Mouse (Mus musculus) stomach, embryonic 14.5 days (tissue): ENCODE results near the gene Zp1. TPM values are rescaled to one million over a fixed set of nuclear protein-coding genes. Genes with fewer than 3 reads are reported as not detected.

Experiments
- ATAC-seq: fragments of 200-750 bp; cut with Nextera tagmentation; 2 replicates; pipeline ENCODE4 v1.8.0; 2017; ENCODE audit warnings: low read depth, moderate TSS enrichment; ENCODE audit not compliant: insufficient number of reproducible peaks, insufficient read depth, low FRiP score
- H3K27ac ChIP-seq: fragments of 300-500 bp; sonication (generic); 2 replicates; pipeline ENCODE4 v1.5.1; 2014; ENCODE audit warnings: mild to moderate bottlenecking, low read length, moderate library complexity, mixed read lengths
- H3K27me3 ChIP-seq: fragments of 300-500 bp; sonication (generic); 2 replicates; pipeline ENCODE4 v1.6.1; 2014; ENCODE audit warnings: low read length, control low read depth, mixed read lengths; ENCODE audit not compliant: control insufficient read depth, insufficient read depth
- H3K36me3 ChIP-seq: fragments of 300-500 bp; sonication (generic); 2 replicates; pipeline ENCODE4 v1.6.1; 2014; ENCODE audit warnings: mild to moderate bottlenecking, control low read depth, low read length, moderate library complexity, mixed read lengths; ENCODE audit not compliant: control insufficient read depth, insufficient read depth
- H3K4me1 ChIP-seq: fragments of 300-500 bp; sonication (generic); 2 replicates; pipeline ENCODE4 v1.6.1; 2014; ENCODE audit warnings: low read length, control low read depth, mixed read lengths; ENCODE audit not compliant: control insufficient read depth, insufficient read depth
- H3K4me2 ChIP-seq: fragments of 300-500 bp; sonication (generic); replicated peaks from 2 replicates; pipeline ENCODE4 v1.6.1; 2014; ENCODE audit warnings: low read depth, low read length, control low read depth
- H3K4me3 ChIP-seq: fragments of 300-500 bp; sonication (generic); 2 replicates; pipeline ENCODE4 v1.5.1; 2014; ENCODE audit warnings: low read depth, low read length, control low read depth
- H3K9ac ChIP-seq: fragments of 300-500 bp; sonication (generic); replicated peaks from 2 replicates; pipeline ENCODE4 v1.6.1; 2014; ENCODE audit warnings: low read depth, mild to moderate bottlenecking, control low read depth, low read length, moderate library complexity, mixed read lengths
- H3K9me3 ChIP-seq: fragments of 300-500 bp; sonication (generic); 2 replicates; pipeline ENCODE4 v1.6.1; 2016; ENCODE audit warnings: low read depth, low read length, control low read depth; ENCODE audit not compliant: control insufficient read depth
- WGBS: fragments of 180-500 bp; shearing (Covaris S2); extraction: QIAGEN DNeasy Blood & Tissue Kit; methylation state at CpG from one replicate; pipeline ENCODE4 v1.1.7; 2014; 5-methylcytosine and 5-hydroxymethylcytosine counted together
- polyA plus RNA-seq: library from polyadenylated mRNA; unstranded; fragments of >200 nt; fragmentation: Nextera tagmentation; extraction: Ambion mirVana; gene quantifications from 2 replicates; pipeline ENCODE4 v1.2.1, GENCODE M21; 2014

The Zp1 gene
- polyA plus RNA-seq, 1 experiment from 2014 or later, result not detected

- WGBS, result 2% methylated on average over 14 of the region's 14 CpGs
- no peaks in the 10 kb centered on the region for H3K27me3 ChIP-seq
- 0 out of 2 replicates have a peak, but pooled peaks have one; percentile 5 for ATAC-seq
Observed at GRCm38 (mm10) chr19:10880975-10881425, 39.4 kb downstream of the Zp1 start.

GRCm38 (mm10) chr19:10880085-10880974, 40.1 kb downstream of the Zp1 start:
- 33% methylated on average over 7 of the region's 7 CpGs for WGBS
- H3K27me3 ChIP-seq, result no peaks in the 10 kb centered on the region
- no peaks in the 10 kb centered on the region for H3K36me3 ChIP-seq
- peak overlapping the region; percentile 93 for H3K27ac ChIP-seq
- ATAC-seq, result peak; percentile 46; the same call in 1 of the 2 replicates
- peak overlapping the region; percentile 63; the same call in 1 of the 2 replicates for H3K9ac ChIP-seq
- peak overlapping the region; percentile 88 for H3K4me2 ChIP-seq
- peaks cover 8% of the 10 kb centered on the region; the same call in 1 of the 2 replicates for H3K9me3 ChIP-seq
- H3K4me3 ChIP-seq, result peak overlapping the region; percentile 60
- H3K4me1 ChIP-seq, result peaks cover 15% of the 10 kb centered on the region

More at GRCm38 (mm10) chr19:10880975-10881425, 39.4 kb downstream of the Zp1 start:
- Histone ChIP-seq H3K36me3 (no peaks in the 10 kb centered on the region), H3K27ac (peak overlapping the region; percentile 93), H3K4me3 (peak overlapping the region; percentile 60), H3K9ac (peak overlapping the region; percentile 63), H3K4me2 (peak overlapping the region; percentile 88), H3K9me3 (peaks cover 12% of the 10 kb centered on the region; the same call in 1 of the 2 replicates), H3K4me1 (peaks cover 15% of the 10 kb centered on the region)

DNA sequence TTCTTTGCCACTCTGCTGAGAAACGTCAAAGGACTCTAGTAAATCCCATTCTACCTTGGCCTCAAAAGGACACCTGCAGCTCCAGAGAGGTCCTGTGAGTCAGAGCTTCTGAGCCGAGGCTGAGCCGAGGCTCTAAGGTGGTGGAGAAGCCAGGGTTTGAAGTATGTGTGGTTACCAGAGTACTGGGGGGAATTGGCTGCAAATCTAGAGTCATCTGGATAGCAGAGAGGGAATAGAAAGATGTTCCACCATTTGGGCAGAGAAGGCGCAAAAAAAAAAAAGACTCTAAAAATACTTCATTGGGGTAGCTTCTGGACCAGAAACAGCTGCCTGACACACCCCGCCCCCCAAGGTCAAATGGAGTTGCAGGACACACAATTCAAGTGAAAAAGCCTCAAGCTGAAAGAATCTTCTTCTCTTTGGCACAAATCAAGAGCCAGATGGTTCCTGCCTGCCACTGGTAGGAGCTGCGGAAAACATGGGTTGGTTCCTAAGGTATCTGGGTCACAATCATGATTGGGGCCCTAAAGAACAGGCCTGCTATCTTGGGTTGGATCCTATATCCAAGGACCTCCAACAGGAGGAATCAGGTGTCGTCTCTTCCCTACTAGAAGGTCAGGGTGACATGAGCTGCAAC, 42.1 kb downstream of the Zp1 start:
- no peaks in the 10 kb centered on the region for H3K27me3 ChIP-seq
- no peak overlapping the region for H3K27ac ChIP-seq
- no peak overlapping the region for H3K9ac ChIP-seq
- H3K36me3 ChIP-seq, result peaks cover 8% of the 10 kb centered on the region
- H3K4me2 ChIP-seq, result no peak overlapping the region
- H3K4me3 ChIP-seq, result no peak overlapping the region
- WGBS, result 92% methylated on average over 7 of the region's 7 CpGs
- ATAC-seq, result no peak
- no peaks in the 10 kb centered on the region for H3K9me3 ChIP-seq
- peaks cover 15% of the 10 kb centered on the region for H3K4me1 ChIP-seq

DNA sequence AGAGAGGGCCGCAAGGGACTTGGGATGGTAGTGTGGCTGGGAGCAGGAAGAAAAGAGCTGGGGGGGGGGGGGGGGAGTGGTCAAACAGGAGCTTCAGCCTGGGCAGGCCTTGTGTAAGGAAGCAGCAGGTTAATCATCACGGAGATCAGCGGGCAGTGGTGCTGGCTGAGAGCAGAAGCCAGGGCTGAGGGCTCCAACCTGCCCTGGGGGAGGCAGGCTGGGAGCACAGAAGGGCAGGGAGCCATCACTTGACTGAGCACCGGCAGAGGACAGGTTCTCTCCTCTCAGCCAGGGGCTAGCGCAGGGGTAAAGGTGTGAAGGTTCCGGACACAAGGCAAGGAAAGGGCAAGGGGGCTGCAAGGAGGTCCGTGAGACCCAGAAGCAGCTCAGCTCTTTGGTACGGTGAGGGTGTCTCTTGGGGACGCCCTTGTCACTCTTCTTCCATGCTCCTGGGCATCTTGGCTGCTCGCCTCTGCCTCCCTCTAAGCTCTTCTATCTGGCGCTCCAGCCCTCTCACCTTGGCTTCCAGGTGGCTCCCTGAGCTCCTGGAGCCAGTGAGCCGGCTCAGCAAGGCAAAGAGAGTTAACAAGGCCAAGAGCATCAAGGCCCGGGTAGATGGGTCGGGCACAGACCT, 49.0 kb downstream of the Zp1 start:
- peaks cover 38% of the 10 kb centered on the region for H3K36me3 ChIP-seq
- peak overlapping the region; percentile 61; the same call in 1 of the 2 replicates for H3K27ac ChIP-seq
- no peak overlapping the region for H3K4me3 ChIP-seq
- no peak overlapping the region for H3K4me2 ChIP-seq
- H3K9me3 ChIP-seq, result no peaks in the 10 kb centered on the region
- H3K27me3 ChIP-seq, result no peaks in the 10 kb centered on the region
- H3K4me1 ChIP-seq, result peaks cover 11% of the 10 kb centered on the region; the same call in 1 of the 2 replicates
- no peak overlapping the region; the same call in 1 of the 2 replicates for H3K9ac ChIP-seq
- no peak for ATAC-seq
- WGBS, result 74% methylated on average over 14 of the region's 14 CpGs

DNA sequence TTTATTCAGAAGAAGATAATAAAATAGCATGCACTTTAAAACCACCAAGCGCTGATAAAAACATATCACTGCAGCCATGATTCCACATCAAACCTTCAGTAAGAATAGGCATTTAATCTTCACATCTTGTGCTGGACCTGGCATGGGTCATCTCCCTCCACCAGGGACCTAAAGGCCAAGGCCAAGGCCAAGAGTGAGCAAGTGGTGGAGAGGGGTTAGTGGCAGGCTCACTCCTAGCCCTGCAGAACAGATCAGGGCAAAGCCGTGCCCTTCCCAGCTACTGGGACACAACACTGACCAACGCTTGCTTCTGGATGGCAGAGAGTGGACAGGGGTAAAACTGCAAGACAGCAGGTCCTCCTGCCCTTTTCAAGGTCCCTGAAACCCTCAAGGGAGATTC, 49.8 kb downstream of the Zp1 start:
- WGBS, result 90% methylated on average over 3 of the region's 3 CpGs
- peaks cover 43% of the 10 kb centered on the region for H3K36me3 ChIP-seq
- no peaks in the 10 kb centered on the region for H3K27me3 ChIP-seq
- H3K27ac ChIP-seq, result peak overlapping the region; percentile 61; the same call in 1 of the 2 replicates
- no peak overlapping the region for H3K4me3 ChIP-seq
- no peak overlapping the region for H3K9ac ChIP-seq
- no peak for ATAC-seq
- no peaks in the 10 kb centered on the region for H3K9me3 ChIP-seq
- no peak overlapping the region for H3K4me2 ChIP-seq
- peaks cover 11% of the 10 kb centered on the region; the same call in 1 of the 2 replicates for H3K4me1 ChIP-seq

- Histone ChIP-seq H3K27me3 (no peaks in the 10 kb centered on the region), H3K9ac (peak within 1 kb of the TSS; percentile 92), H3K36me3 (peaks cover 49% of the 10 kb centered on the region), H3K4me2 (peak within 1 kb of the TSS; percentile 89), H3K4me3 (peak within 1 kb of the TSS; percentile 82), H3K9me3 (no peaks in the 10 kb centered on the region), H3K4me1 (peaks cover 11% of the 10 kb centered on the region; the same call in 1 of the 2 replicates), H3K27ac (peak within 1 kb of the TSS; percentile 78; the same call in 1 of the 2 replicates)
- ATAC-seq, result peak; percentile 43; the same call in 1 of the 2 replicates
- WGBS, result 2% methylated on average over 8 of the region's 8 CpGs
Observed at GRCm38 (mm10) chr19:10869886-10870527, 50.4 kb downstream of the Zp1 start, which contains the start of gene Tmem132a. Gene Tmem132a, minus strand, starts transcription at chr19:10869940.

DNA sequence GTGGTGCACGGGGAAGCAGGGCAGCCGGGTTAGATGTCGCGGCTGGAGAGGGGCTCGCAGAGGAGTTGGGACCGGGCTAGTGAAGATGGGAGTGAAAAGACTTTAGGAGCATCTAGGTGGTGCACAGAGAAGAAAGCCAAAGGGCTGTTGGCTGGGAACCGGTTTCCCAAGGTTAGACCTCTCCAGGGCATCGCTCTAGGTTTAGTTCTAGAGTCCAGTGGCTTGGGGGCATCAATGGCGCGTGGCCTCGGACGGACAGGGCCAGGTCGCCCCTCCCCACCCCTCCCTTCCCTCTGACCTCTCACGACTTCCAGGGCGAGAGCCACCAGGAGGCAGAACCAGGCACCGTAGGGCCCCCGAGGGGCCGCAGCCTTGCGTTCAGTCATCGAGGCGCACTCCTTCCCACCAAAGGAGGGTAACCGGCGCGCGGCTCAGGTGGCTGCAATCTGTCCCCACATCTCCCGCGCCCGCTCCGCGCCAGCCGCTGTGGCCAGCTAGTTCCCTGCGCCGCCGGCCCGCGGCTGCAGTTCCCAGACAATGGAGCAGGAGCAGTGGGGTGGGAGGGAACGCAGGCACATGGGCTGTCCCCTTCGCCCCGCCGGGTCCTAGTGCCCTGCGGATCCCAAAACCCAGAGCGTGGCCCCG, 51.1 kb downstream of the Zp1 start:
- H3K9me3 ChIP-seq, result no peaks in the 10 kb centered on the region
- peak overlapping the region; percentile 89 for H3K4me2 ChIP-seq
- H3K36me3 ChIP-seq, result peaks cover 56% of the 10 kb centered on the region
- ATAC-seq, result peak; percentile 87
- H3K27me3 ChIP-seq, result no peaks in the 10 kb centered on the region
- peak overlapping the region; percentile 78; the same call in 1 of the 2 replicates for H3K27ac ChIP-seq
- under 1% methylated on average over 43 of the region's 43 CpGs for WGBS
- peak overlapping the region; percentile 92 for H3K9ac ChIP-seq
- H3K4me3 ChIP-seq, result peak overlapping the region; percentile 82
- peaks cover 11% of the 10 kb centered on the region; the same call in 1 of the 2 replicates for H3K4me1 ChIP-seq
